Mouse (Mus musculus) central nervous system, embryonic 14 days (tissue): Measurements from ENCODE around the gene RPS10-NUDT3. TPM values are rescaled to one million over a fixed set of nuclear protein-coding genes. Genes with fewer than 3 reads are reported as not detected.

Source experiments
- polyA plus RNA-seq: library from polyadenylated mRNA; depleted of rRNA; stranded (reverse); fragments of >200 nt; gene quantifications from 2 replicates; pipeline ENCODE4 v1.2.3, GENCODE M21; 2012; rRNA removed

RPS10-NUDT3 gene
- 0.37 TPM in 1 of 2 replicates, not detected in the other for polyA plus RNA-seq

GRCm38 (mm10) chr17:27634871-27635574 lies at the start of gene RPS10-NUDT3:
Gene RPS10-NUDT3, minus strand, starts transcription at chr17:27635222.

GRCm38 (mm10) chr17:27655089-27656010 lies 20.3 kb upstream of the RPS10-NUDT3 start, which contains the start of gene Pacsin1:
Gene Pacsin1, plus strand, starts transcription at chr17:27655509.

GRCm38 (mm10) chr17:27636132-27637020 lies 1.4 kb upstream of the RPS10-NUDT3 start, which contains the start of gene Rps10:
Gene Rps10, minus strand, starts transcription at chr17:27636669.

GRCm38 (mm10) chr17:27623360-27624326 lies 11.4 kb downstream of the RPS10-NUDT3 start, which contains the start of gene Nudt3:
Gene Nudt3, minus strand, starts transcription at chr17:27623495.

DNA sequence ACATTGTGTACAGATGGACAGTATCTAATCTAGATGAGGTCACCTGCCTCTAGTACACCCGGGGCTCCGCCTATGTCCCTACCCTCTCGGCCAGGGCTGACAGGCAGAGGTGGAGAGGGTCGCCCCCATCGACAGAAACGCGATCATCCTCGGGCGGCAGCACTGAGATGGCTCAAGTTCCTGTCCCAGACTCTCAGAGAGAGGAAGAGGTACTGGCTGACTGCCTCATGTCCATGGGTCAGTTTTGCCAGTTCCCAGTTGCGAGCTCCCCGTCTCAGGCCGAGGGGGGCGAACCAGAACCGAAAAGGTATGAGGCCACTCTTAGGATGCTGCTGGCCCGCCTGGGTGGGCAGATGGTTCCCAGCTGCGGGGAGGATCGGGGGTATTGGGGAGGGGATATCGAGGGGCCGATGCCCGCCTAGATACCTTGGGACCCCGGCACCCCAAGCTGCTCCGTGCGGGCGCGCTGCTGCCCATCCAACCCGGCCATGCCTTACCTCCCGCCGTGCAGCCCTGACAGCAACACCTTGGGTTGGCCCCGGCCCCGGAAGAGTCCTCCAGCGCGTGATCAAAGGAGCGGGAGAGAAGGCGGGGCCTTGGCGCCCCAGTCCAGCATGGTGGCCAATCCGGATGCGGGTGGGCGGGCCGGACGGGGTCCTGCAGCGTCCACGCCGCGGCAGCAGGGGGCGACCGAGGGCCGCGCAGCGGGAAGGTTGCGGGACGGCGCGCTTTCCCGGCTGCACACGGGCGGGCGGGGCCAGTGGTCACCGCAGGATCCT lies 69.7 kb downstream of the RPS10-NUDT3 start, which contains the start of gene AI413582:
AI413582 (minus strand) TSS at position 594 of the 779 bp plus-strand sequence.

GRCm38 (mm10) chr17:27556315-27557011 lies 78.6 kb downstream of the RPS10-NUDT3 start, which contains the start of gene Hmga1:
Gene Hmga1, plus strand, starts transcription at chr17:27556497.

Other genes with a start within 250 kb of the RPS10-NUDT3 start
- gene Grm4, start 113.8 kb downstream of the RPS10-NUDT3 start, polyA plus RNA-seq: 12.2 and 15.1 TPM in 2 replicates
- gene Hmga1, start 78.7 kb downstream of the RPS10-NUDT3 start, polyA plus RNA-seq: 128 TPM in 2 replicates
- gene AI413582, start 69.5 kb downstream of the RPS10-NUDT3 start, polyA plus RNA-seq: 36.4 and 38.0 TPM in 2 replicates
- gene Nudt3, start 11.7 kb downstream of the RPS10-NUDT3 start, polyA plus RNA-seq: 284 and 313 TPM in 2 replicates
- 1,409 and 1,493 TPM in 2 replicates for gene Rps10, start 1.4 kb upstream of the RPS10-NUDT3 start, polyA plus RNA-seq
- 21.0 and 21.9 TPM in 2 replicates for gene Pacsin1, start 20.3 kb upstream of the RPS10-NUDT3 start, polyA plus RNA-seq
- gene Spdef, start 93.7 kb upstream of the RPS10-NUDT3 start, polyA plus RNA-seq: 0.79 and 1.1 TPM in 2 replicates
- 47.5 and 51.6 TPM in 2 replicates for gene D17Wsu92e, start 185.4 kb upstream of the RPS10-NUDT3 start, polyA plus RNA-seq
- gene Snrpc, start 202.9 kb upstream of the RPS10-NUDT3 start, polyA plus RNA-seq: 227 and 263 TPM in 2 replicates
- gene Uhrf1bp1, start 221.2 kb upstream of the RPS10-NUDT3 start, polyA plus RNA-seq: 13.7 and 13.9 TPM in 2 replicates